In genomic region chr5:114579714-114580357, GRCm38 (mm10) we compare ENCODE assay signal across 11 mouse cellular contexts. TPM values are rescaled to one million over a fixed set of nuclear protein-coding genes. Genes with fewer than 3 reads are reported as not detected.
DNase-seq lines count a peak whose midpoint lies in the region; ATAC-seq and TF ChIP-seq lines count a peak whose summit lies in the region.
"Had no signal": no experiment of that assay in that cellular context is flagged by ENCODE, and none has a peak within 500 bp of the region (broad histone marks: within the 10 kb centered on the region; RNA-seq: fewer than 3 reads in every experiment).

No protein-coding gene starts in this region.

- H3K27ac ChIP-seq in forebrain, embryonic 10.5 days, result peak overlapping the region; percentile 72
- no peak overlapping the region for H3K27ac ChIP-seq in forebrain, embryonic 11.5 days (ENCODE audit: low read depth, low read length)
- no peak overlapping the region for H3K27ac ChIP-seq in intestine, embryonic 16.5 days (ENCODE audit: low read length)
- 0 out of 2 replicates have a peak overlapping the region, but pooled peaks have one; percentile 12 for H3K27ac ChIP-seq in midbrain, embryonic 13.5 days
- no peak overlapping the region for H3K27ac ChIP-seq in kidney, adult 2 months (ENCODE audit: insufficient read depth, low read depth, low read length)
- H3K27ac ChIP-seq: embryonic facial prominence, embryonic 15.5 days had no signal

- H3K27me3 ChIP-seq in forebrain, embryonic 10.5 days (ENCODE audit: poor library complexity, severe bottlenecking), result peaks cover 40% of the 10 kb centered on the region
- no peaks in the 10 kb centered on the region for H3K27me3 ChIP-seq in forebrain, embryonic 11.5 days (ENCODE audit: control insufficient read depth, insufficient read depth, low read length)
- no peaks in the 10 kb centered on the region for H3K27me3 ChIP-seq in intestine, embryonic 16.5 days (replicated peaks; ENCODE audit: control insufficient read depth, insufficient read depth, low read length)
- H3K27me3 ChIP-seq in midbrain, embryonic 13.5 days, result peaks cover 15% of the 10 kb centered on the region
- H3K27me3 ChIP-seq in kidney, adult 2 months (replicated peaks; ENCODE audit: control insufficient read depth, insufficient read depth, low read length), result no peaks in the 10 kb centered on the region

- TF ChIP-seq CTCF in brain, embryonic 14.5 days (IDR thresholded peaks at IDR 0.05; ENCODE audit: borderline replicate concordance, extremely low read depth, insufficient read depth, insufficient read length), result no peak
- TF ChIP-seq CTCF in kidney, adult 2 months (conservative IDR thresholded peaks at IDR 0.05; ENCODE audit: insufficient read depth, insufficient read length, low read depth, low read length), result no peak

- no peak for TF ChIP-seq POLR2A in brain, embryonic 14.5 days (IDR thresholded peaks at IDR 0.05; ENCODE audit: borderline replicate concordance, extremely low read depth, insufficient read depth, insufficient read length, poor library complexity, severe bottlenecking)
- no peak for TF ChIP-seq POLR2A in kidney, adult 2 months (IDR thresholded peaks at IDR 0.05; ENCODE audit: low read depth, low read length)

- ATAC-seq in forebrain, embryonic 11.5 days (replicated peaks; ENCODE audit: low FRiP score), result no peak
- peak; percentile 25 for ATAC-seq in intestine, embryonic 16.5 days
- ATAC-seq in midbrain, embryonic 13.5 days, result no peak
- ATAC-seq in megakaryocyte, adult 5-6 weeks (ENCODE audit: poor library complexity, severe bottlenecking), result no peak

- H3K4me1 ChIP-seq in forebrain, embryonic 10.5 days, result peaks cover 88% of the 10 kb centered on the region
- peaks cover 36% of the 10 kb centered on the region for H3K4me1 ChIP-seq in forebrain, embryonic 11.5 days (replicated peaks; ENCODE audit: control insufficient read depth, insufficient read depth, low read length)
- H3K4me1 ChIP-seq in intestine, embryonic 16.5 days (ENCODE audit: control insufficient read depth, insufficient read depth, low read length), result peaks cover 29% of the 10 kb centered on the region
- peaks cover 88% of the 10 kb centered on the region for H3K4me1 ChIP-seq in midbrain, embryonic 13.5 days (replicated peaks)
- H3K4me1 ChIP-seq in kidney, adult 2 months (ENCODE audit: control insufficient read depth, insufficient read depth, low read length), result 0 out of 2 replicates have a peak, but pooled peaks cover 5% of the 10 kb centered on the region

- no peak overlapping the region; the same call in 1 of the 2 replicates for H3K4me3 ChIP-seq in forebrain, embryonic 10.5 days
- H3K4me3 ChIP-seq in forebrain, embryonic 11.5 days (ENCODE audit: low read depth, low read length), result no peak overlapping the region
- H3K4me3 ChIP-seq in intestine, embryonic 16.5 days (ENCODE audit: low read length), result no peak overlapping the region
- no peak overlapping the region for H3K4me3 ChIP-seq in midbrain, embryonic 13.5 days (replicated peaks)
- H3K4me3 ChIP-seq in kidney, adult 2 months (ENCODE audit: insufficient read depth, low read depth, low read length), result no peak overlapping the region
- H3K4me3 ChIP-seq: embryonic facial prominence, embryonic 15.5 days had no signal

- peaks cover 36% of the 10 kb centered on the region for H3K36me3 ChIP-seq in forebrain, embryonic 10.5 days (replicated peaks)
- H3K36me3 ChIP-seq in forebrain, embryonic 11.5 days (ENCODE audit: control insufficient read depth, insufficient read depth, low read length), result no peaks in the 10 kb centered on the region
- H3K36me3 ChIP-seq in intestine, embryonic 16.5 days (ENCODE audit: control insufficient read depth, insufficient read depth, low read length), result no peaks in the 10 kb centered on the region
- H3K36me3 ChIP-seq in midbrain, embryonic 13.5 days, result no peaks in the 10 kb centered on the region
- H3K36me3 ChIP-seq in kidney, adult 2 months (ENCODE audit: control insufficient read depth, insufficient read depth, low read length), result no peaks in the 10 kb centered on the region
- H3K36me3 ChIP-seq: embryonic facial prominence, embryonic 15.5 days had no signal

- no peak overlapping the region; the same call in 1 of the 2 replicates for H3K9ac ChIP-seq in forebrain, embryonic 11.5 days (ENCODE audit: low read length)
- no peak overlapping the region for H3K9ac ChIP-seq in intestine, embryonic 16.5 days (ENCODE audit: low read depth, low read length)
- no peak overlapping the region for H3K9ac ChIP-seq in midbrain, embryonic 13.5 days (replicated peaks)
- H3K9ac ChIP-seq: embryonic facial prominence, embryonic 15.5 days had no signal

- no peak for DNase-seq in forebrain, embryonic 10.5 days (ENCODE audit: extremely low spot score, low spot score)
- DNase-seq in forebrain, embryonic 11.5 days (ENCODE audit: low spot score), result no peak
- DNase-seq in brain, embryonic 14.5 days (ENCODE audit: low read depth), result peak; percentile 66
- no peak for DNase-seq in kidney, adult 2 months
- DNase-seq in adrenal gland, adult 8-10 months, result no peak
- DNase-seq: heart, postnatal 10 days had no signal

- H3K9me3 ChIP-seq in forebrain, embryonic 10.5 days, result no peaks in the 10 kb centered on the region
- no peaks in the 10 kb centered on the region for H3K9me3 ChIP-seq in forebrain, embryonic 11.5 days (ENCODE audit: control insufficient read depth, low read length)
- no peaks in the 10 kb centered on the region for H3K9me3 ChIP-seq in intestine, embryonic 16.5 days (ENCODE audit: control insufficient read depth, low read length)
- no peaks in the 10 kb centered on the region for H3K9me3 ChIP-seq in midbrain, embryonic 13.5 days
- H3K9me3 ChIP-seq: embryonic facial prominence, embryonic 15.5 days had no signal

- H3K4me2 ChIP-seq in forebrain, embryonic 11.5 days (ENCODE audit: low read depth, low read length, severe bottlenecking), result no peak overlapping the region
- H3K4me2 ChIP-seq in intestine, embryonic 16.5 days (ENCODE audit: low read depth, low read length), result no peak overlapping the region
- no peak overlapping the region for H3K4me2 ChIP-seq in midbrain, embryonic 13.5 days (replicated peaks)
- H3K4me2 ChIP-seq: embryonic facial prominence, embryonic 15.5 days; liver, embryonic 11.5 days had no signal

- 56% methylated on average over 8 of the region's 8 CpGs for WGBS in forebrain, embryonic 10.5 days
- 61% methylated on average over 8 of the region's 8 CpGs for WGBS in forebrain, embryonic 11.5 days
- WGBS in intestine, embryonic 16.5 days, result 80% methylated on average over 8 of the region's 8 CpGs
- WGBS in midbrain, embryonic 13.5 days, result 46% methylated on average over 8 of the region's 8 CpGs
- WGBS in kidney, adult 2 months, result 78% methylated on average over 8 of the region's 8 CpGs

RNA-seq across cellular contexts. Expression of gene Fam222a, which starts 12.0 kb away (rescaled TPM):
- 3.9 and 4.1 TPM in 2 replicates for polyA plus RNA-seq in forebrain, embryonic 10.5 days (2016; fragmentation: Nextera tagmentation; extraction: Ambion mirVana)
- polyA plus RNA-seq in forebrain, embryonic 11.5 days (2014; fragmentation: Nextera tagmentation; extraction: Ambion mirVana), result 8.7 and 9.4 TPM in 2 replicates
- polyA plus RNA-seq in brain, embryonic 14.5 days (2012; rRNA removed), result 13.6 and 16.6 TPM in 2 replicates
- polyA plus RNA-seq in intestine, embryonic 16.5 days (2015; fragmentation: Nextera tagmentation; extraction: Ambion mirVana), result 3.9 and 5.8 TPM in 2 replicates
- polyA plus RNA-seq in midbrain, embryonic 13.5 days (2015; fragmentation: Nextera tagmentation; extraction: Ambion mirVana), result 5.1 and 6.1 TPM in 2 replicates
- total RNA-seq in megakaryocyte, adult 5-6 weeks (2015), result 0.16 and 0.22 TPM in 2 replicates
- 0.11 and 0.69 TPM in 2 replicates for total RNA-seq in megakaryocyte, adult 5-6 weeks (2017)
- 4.9 and 5.5 TPM in 2 replicates for polyA plus RNA-seq in kidney, adult 2 months (2012; rRNA removed)
- 10 to 100 TPM; 28.1 to 47.2 (median 33.7) TPM for total RNA-seq in adrenal gland, adult 8-10 months (2022)

Comparison
In these comparisons a context has a peak if more than half of its experiments do, and no peak if none do; other contexts are left out.
1. H3K27ac ChIP-seq: peak in forebrain, embryonic 10.5 days (single experiment) and midbrain, embryonic 13.5 days (single experiment); none in forebrain, embryonic 11.5 days (single experiment), intestine, embryonic 16.5 days (single experiment) and kidney, adult 2 months (single experiment).